Mouse (Mus musculus) forelimb bud, embryonic 11.5 days (tissue): ENCODE measurements around the gene Bckdhb.
"Not testable (repeated sequence)": the region's sequence is repeated elsewhere in the genome, so short reads cannot be mapped to it uniquely, and the experiment has no call there.

Experiments
- DNase-seq: peaks from one replicate; pipeline ENCODE4 v3.0.0-alpha.2; 2012; ENCODE audit warnings: low read depth, low spot score

The Bckdhb gene

DNA sequence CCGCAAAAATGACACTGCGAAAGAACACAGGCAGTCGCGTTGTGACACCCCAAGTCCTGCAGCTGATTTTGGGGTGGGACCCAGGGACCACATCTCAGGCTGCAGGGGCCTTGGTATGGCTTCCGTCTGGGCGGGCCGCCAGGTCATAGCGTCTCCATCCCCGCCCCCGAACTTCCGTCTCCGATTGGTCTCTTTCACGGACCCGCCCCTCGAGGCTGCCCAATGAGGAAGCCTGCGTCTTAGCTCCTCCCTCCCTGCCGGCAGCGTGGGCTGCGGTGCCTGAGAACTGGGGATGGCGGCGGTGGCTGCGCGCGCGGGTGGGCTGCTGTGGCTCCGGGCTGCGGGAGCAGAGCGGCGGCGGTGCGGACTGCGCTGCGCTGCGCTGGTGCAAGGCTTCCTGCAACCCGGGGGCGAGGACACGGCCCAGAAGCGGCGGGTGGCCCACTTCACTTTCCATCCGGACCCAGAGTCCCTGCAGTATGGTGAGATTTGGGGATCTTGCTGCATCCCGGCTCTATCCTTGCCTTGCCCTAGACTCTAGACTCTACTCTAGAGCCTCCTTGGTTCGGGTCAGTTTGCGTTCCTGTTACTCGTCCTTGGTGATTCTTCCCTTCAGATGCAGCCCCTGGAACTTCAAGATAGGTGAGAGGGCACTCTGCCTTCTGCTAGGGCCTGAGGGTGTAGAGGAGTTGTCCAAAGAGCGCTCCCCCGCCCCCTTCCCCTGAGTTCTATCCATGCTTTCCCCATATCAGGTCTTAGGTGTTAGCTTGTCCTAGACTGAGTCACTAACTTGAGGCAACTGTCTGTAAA, at the start of gene Bckdhb:
Gene Bckdhb, plus strand, starts transcription at position 268 of the 810 bp plus-strand sequence.
- DNase-seq, result peak; percentile 91

DNA sequence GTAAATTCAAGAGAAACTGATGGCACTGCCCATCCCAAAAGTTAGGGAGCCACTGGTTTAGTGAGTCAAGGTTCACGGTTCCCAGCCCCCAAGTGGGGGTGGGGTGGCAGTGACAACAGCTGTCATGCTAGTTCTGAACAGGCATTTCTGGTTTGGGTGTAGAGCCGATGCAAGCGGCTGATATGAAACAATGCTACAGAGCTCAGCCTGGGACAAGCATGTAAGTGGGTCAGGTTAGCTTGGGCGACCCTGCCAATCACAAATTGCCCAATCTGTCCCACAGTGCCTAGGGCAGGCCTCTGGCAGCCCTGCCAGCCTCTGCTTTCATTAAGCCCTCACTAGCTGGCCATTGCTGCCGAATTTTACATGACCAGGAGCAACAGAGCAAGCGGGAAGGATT, 42.8 kb upstream of the Bckdhb start:
- DNase-seq, result no peak

DNA sequence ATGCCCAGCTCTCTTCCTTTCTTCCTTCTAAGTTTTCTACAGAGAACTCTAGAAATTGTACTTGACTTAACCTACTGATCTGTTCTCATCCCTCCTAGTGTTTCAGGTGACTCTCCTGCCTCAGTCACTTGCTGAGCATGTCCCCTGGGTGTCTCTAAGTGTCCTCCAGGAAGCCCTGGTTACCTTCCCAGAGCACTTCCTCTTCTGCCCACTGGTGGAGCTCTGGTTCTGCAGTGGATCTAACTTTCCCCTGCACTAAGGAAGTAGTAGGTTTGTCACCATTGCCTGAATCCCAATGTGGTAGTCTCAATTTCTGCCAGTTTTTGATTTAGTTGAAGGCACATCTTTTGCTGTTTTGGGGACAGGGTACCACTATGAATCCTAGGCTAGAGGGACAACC, 38.8 kb upstream of the Bckdhb start:
- no peak for DNase-seq

DNA sequence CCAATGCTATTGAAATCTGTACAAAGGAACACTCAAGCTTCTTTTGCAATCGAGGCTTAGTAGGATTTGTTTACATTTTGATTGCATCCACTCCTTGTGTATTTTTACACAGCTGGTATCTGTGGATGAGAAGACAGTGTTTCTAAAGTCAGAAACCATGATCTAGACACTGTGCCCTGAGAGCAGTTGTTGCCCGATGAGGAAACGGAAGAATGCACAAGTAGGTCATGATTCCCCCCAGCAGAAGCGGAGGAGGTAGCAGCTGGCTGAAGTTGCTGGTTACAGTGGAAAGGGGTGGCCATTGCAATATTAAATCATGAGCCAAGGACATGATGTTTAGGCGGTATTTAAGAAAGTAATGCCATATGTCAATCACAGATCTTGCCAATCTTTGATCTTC, 36.7 kb upstream of the Bckdhb start:
- DNase-seq, result no peak

DNA sequence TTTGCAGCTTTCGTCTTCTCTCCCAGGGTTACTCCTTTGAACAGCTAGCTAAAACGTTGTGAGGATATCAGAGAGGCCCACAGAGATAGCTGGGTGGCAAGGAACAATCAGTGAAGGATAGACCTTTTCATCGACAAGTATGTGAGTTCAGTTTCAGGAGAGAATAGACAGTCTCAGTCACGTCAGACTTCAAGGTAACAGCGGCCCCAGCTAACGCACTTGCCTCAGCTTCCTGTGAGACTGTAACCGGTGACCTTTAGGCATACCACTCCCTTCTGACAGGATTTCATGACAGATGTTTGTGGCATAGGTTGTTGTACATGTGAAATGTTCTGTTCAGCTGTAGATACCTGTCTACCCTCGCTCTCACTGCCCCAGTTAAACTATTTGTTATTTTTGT, 31.9 kb upstream of the Bckdhb start:
- no peak for DNase-seq

DNA sequence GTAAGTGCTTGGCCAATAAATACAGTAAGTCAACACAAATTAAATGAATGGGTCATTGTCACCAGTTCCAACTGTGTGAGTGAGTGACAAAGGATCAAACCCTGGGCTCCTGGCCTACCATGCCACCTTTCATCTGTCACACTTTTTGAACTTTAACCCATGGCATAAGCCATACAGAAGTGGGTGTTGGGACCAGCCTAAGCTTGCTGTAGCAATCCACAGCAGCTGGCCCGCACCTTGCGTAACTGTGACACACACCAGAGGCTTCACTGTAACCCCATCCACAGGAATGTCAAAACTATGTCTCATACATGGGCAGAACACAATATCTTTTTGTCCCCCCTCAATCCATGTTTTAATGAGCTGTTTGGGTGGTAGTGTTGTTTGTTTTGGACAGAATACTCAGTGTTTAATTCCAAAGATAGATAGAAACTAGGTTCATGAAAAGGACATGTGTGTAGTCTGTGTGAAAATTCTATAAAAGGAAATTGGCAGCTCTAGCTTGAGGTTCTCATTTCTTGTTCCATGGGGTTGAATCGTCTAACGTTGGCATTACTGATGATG, 31.1 kb upstream of the Bckdhb start:
- no peak for DNase-seq

DNA sequence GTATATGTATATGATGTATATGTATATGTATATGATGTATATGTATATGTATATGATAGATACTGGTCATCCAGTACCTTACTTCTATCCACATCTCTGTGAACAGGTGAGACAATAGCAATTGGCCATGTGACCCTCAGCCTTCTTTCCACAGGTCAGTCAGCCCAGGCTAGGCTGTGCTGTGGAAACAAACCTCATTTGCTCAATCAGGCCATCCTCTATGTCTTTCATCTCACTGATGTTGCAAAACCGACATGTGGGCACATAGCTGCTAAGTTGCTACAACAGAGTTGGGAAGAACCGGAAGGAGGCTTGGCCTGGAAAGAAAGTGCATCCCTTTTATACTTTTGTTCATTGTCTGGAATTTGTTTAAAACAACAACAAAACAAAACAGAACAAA, 22.9 kb upstream of the Bckdhb start:
- no peak for DNase-seq

DNA sequence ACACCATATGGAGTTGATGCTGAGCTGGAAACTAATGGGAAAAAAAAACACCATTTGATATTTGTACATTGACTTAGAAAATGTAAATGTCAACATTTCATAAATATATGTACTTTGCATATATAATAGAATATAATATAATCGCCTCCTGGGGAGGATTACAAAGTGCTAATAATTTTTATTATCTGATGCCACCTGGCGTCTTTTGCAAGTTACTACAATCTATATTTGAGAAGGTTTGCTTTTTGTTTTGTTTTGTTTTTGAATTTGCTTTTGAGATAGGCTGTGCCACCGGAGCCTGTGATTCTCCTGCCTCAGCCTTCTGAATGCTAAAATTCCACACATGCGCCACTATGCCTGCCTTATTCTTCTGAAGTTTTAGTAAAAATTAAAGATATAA, 19.1 kb upstream of the Bckdhb start:
- no peak for DNase-seq

DNA sequence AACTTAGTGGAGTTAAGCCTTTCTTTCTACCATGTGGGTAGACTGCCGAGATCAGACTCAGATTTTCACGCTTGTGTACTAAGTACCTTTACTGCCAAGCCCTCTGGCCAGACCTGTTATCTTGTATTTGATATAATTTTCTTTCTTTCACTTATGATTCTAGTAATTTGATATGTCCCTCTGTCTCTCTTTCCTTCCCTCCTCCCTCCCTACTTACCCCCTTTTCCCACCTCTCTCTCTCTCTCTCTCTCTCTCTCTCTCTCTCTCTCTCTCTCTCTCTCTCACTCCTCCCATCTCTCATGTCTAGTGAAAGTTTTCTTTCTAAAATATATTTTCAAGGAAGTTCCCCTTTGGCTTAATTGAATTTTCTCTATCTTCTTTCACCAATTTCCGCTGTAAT, 17.9 kb upstream of the Bckdhb start:
- DNase-seq, result no peak

DNA sequence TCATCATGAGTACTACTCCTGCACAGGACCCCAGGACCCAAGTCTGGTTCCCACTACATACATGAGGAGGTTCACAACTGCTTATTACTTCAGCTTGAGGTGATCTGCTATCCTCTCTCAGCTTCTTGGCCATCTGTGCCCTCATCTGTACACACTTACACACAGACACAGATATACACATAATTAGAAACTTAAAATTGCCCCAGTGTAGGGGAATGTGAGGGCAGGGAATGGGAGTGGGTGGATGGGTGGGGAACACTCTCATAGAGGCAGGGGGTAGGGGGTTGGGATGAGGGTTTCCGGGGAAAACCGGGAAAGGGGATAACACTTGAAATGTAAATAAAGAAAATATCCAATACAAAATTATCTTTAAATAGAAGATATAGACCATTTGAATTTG, 15.1 kb upstream of the Bckdhb start:
- no peak for DNase-seq

DNA sequence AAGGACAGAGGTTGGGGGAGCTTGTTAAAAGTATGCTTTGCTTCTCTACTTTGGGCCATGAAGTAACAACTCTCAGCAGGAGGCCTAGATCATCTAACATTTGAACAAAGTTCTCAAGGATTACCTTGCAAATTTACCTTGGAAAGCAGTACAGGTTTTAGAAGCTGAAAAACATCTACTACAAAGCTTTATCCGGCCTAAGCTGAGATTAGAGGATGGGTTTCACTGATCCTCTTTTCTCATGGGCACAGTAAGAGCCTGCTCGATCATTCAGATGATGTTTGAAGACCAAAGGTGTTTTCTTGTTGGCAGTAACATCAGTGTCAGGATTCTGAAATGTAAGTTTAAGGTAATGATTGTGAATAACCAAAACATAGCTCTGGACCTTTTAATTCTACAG, 14.0 kb upstream of the Bckdhb start:
- no peak for DNase-seq

DNA sequence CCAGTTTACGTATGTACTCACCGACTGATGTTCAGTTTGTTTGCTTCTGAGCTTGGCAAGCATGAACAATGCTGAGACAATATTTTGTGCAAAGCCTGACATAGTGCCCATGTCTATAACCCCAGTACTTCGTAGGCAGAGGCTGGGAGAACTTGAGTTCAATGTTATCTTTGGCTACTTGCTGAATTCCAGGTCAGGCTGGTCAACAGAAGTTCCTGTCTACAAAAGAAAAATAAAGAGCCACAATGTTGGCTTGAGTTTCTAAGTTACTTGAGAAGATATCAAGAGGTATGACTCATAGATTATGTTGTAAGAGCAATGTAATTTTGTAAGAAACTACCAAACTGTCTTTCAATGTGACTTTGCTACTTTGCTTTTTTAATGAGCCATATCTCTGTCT, 2.9 kb upstream of the Bckdhb start:
- no peak for DNase-seq

DNA sequence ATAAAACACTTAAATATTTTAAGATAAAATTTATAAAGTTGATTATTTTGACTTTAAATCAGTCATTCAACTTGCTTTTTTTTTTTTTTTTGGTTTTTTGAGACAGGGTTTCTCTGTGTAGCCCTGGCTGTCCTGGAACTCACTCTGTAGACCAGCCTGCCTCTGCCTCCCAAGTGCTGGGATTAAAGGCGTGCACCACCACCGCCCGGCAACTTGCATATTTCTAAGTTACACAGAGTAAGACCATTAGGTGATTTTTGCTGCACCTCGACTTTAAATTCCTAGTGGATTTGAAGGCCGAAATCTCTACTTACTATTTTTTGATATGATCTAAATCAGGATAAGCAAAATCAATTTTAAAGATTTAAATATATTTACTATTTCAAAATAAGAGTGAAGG, 589 bp upstream of the Bckdhb start:
- no peak for DNase-seq

DNA sequence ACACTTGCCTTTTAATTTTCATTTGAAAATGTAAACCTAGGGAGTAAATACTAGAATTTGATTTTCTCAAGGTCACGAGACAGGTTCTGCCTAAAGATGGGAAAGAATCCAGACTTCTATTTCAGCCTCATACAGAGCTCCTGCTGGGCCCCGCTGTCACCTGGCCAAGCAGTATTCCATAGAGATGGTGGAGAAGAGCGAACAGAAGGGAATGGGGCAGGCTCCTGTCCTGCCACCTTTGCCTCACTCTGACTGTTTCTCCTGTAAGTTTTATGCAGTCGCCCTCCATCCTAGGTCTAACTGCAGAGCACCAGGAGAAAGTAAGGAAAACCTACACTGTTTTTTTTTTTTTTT, 720 bp downstream of the Bckdhb start:
- no peak for DNase-seq

DNA sequence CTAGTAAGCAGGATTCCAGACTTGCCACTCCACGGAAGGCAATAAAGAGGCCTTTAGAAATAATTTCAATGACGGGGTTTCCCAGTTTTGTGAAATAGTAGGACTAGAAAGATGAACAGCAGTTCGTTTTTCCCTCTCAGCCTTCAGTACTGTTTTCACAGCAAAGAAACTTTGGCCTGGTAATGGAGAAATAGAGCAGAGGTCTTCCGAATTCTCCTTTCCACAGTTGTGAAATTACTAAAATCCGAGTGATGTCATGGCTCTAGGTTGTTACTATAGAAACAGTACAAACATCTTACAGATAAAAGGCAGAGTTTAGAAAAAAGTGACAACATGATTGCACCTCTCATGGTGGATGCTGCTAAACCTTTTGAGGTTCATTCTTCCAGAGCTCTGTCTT, 1.4 kb downstream of the Bckdhb start:
- DNase-seq, result no peak

DNA sequence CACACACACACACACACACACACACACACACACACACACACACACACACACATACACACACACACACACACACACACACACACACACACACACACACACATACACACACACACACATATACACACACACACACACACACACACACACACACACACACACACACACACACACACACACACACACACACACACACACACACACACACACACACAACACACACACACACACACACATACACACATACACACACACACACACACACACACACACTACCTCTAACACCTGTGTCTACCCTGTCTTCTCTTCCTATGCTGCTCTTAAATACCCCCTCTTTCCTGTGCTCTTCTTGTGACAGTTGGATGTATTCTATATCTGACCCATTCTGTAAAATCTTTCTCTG, 14.6 kb downstream of the Bckdhb start:
- not testable (repeated sequence) for DNase-seq

DNA sequence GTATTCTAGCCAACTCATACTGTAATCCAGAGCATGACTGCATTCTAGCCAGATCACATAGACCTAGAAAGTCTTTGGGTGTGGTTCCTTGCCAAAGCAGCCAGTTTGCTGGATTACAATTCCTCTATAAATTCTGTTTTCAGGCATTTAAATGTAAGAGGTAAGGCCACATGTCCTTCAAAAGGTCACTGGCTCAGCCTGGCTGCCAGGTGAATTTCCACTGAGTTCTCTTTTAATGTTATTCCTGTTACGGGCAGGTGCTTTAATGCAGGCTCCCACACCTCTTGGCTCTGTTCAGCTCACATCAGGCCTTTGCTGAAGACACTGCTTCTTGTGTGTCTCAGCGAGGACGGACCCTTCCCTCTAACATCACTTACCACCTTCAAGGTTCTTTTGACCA, 15.1 kb downstream of the Bckdhb start:
- no peak for DNase-seq

DNA sequence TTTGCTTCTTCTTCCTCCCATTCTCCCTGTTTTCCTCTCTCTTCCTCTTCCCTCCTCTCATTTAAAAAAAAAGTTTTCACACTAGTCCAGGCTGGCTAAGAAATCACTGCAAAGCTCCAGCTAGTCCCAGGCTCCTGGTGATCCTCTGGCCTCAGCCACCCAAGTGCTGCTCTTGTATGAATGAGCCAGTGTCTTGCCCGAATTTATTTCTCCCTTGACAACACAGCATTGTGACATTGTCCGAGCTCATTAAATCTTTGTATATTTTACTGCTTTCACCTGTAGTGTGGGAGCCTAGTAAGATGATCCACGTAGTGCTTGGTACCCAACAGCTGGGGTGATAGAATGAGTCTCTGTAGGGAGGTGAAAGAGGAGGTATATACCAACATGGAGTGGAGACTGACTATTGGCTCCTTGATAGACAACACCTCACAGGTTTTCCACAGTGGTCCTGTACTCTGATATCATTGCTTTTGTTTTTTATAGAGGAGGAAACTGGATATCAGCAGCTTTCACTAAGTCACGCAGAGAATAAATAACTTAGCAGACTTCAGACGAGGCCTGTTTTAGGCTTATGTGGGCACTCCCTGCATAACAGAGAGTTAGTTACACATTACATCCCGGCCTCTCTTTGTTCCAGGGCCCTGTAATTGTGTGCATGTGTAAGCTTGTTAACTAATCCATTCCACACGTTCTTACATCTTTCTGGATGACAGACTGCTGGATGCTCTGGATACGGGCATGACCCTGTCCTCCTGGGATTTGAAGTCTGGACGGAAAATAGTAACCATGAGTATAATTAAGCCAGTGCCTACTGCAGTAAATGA, 15.8 kb downstream of the Bckdhb start:
- DNase-seq, result peak; percentile 29

DNA sequence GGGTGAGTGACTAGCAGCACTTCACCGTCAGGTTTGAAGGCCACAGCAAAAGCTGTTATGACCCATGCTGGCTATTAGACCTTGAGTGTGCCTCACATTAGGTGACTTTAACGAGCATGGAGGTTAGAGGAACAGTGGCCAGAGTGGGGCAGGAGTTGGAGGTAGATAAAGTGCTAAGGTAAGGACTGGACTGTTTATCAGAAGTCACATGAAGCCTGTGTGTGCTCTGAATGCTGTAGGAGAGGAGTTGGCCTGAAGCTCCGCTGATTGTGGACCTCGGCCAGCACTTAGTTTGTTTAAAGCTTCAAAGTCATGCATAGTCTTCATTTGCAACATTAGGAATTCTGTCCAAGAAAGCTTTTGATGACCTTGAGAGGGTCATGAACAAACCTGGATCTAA, 26.4 kb downstream of the Bckdhb start:
- DNase-seq, result no peak

DNA sequence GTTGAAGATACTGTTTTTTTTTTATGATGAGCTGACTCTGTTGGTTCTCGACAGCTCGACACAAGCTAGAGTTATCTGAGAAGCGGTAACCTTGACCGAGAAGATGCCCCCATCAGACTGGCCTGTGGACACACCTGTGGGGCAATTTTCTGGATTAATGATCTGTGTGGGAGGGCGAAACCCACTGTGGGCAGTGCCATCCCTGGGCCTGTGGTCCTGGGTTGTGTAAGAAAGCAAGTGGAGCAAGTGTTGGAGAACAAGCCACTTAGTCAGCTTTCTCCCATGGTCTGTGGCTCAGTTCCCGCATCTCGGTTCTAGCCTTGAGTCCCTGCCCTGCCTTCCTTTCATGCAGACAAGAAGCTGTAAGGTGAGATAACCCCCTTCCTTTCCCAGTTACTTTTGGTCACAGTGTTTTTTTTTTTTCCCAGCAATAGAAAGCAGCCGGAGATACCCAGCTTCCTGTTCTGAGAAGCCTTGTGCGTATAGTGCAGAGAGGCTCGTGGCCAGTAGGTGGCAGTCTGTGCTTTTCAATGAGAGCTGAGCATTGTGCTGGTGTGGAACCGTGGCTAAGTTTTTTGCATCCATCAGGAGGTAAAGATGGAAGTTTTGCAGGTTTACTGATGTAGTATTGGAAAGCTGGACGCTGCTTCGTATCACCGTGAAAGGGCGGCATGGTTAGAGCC, 31.8 kb downstream of the Bckdhb start:
- peak; percentile 76 for DNase-seq

DNA sequence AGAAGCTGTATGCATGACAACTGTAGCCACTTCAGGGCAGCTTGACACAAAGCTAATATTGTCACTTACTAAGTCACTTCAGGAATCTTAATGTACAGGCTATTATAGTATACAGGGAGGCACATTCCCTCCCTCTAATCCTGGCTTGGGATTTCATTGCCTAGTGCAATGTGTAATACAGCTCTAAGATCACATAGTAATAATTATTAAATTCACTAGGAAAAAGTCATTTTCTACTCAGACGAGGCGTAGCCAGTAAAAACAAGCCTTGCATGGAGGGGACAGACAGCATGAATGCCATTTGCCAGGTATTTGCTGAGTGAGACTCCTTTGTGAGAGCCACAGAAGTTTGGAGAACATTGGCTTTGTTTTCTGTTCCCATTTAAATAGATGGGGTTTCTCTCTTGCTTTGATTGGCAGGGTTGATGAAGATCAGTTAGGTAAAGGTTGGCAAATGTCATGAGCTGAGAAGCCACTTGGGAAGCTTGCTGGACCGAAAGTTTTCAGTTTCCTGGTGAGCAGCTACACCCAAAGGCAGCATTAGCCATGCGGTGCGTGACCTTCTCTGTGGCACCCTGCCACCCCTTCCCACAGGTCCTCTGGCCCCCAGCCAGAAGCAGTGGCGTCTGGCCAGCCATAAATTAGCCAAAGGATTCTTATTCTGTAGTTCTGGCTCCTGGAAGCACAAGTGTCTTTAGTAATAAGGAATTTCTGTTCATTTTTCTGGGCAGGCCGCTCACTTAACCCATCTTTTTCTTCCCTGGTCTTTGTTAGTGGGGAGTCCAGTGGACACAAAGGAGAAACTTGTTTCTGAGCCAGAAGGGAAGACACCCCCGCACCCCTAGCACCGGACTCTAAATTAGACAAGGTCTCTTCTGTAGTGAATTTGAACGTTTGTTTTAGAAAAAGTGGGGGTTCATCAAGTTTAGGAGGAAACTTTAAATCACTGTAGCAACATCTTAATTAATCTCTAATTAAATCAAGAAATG, 37.4 kb downstream of the Bckdhb start:
- no peak for DNase-seq
